Mouse (Mus musculus): ENCODE measurements around the gene Klhdc1.

GRCm38 (mm10) chr12:69300391-69300790 is 59.4 kb downstream of the Klhdc1 start:
- TF ChIP-seq USF1 (IDR thresholded peaks at IDR 0.05; ENCODE audit: low read depth) (no peak), MAX (IDR thresholded peaks at IDR 0.05) (no peak), CTCF (IDR thresholded peaks at IDR 0.05; ENCODE audit: control insufficient read depth, insufficient read depth, insufficient read length) (no peak), MYOG (IDR thresholded peaks at IDR 0.05; ENCODE audit: control insufficient read depth, extremely low read depth, insufficient read length) (no peak)
